Mouse (Mus musculus) heart, postnatal 36 days (tissue): ENCODE results near the gene Cntd1. TPM values are rescaled to one million over a fixed set of nuclear protein-coding genes. Genes with fewer than 3 reads are reported as not detected.
"Not testable (repeated sequence)": the region's sequence is repeated elsewhere in the genome, so short reads cannot be mapped to it uniquely, and the experiment has no call there.

Experiments used
- DNase-seq, 2 experiments: peaks; one replicate each; pipeline ENCODE4 v3.0.0; 2021 to 2022
- intact Hi-C: fragments of 180-260 bp; cut with DNase I; formaldehyde crosslinking; loops from one replicate; pipeline ENCODE4 v1.15.1; 2025
- total RNA-seq, 2 experiments: library from RNA; stranded (reverse); gene quantifications; 2 replicates each; pipeline ENCODE4 v1.2.3; 2021

Gene Cntd1
- total RNA-seq, 2 experiments from 2014 or later: 0.11 to 0.35 TPM

DNA sequence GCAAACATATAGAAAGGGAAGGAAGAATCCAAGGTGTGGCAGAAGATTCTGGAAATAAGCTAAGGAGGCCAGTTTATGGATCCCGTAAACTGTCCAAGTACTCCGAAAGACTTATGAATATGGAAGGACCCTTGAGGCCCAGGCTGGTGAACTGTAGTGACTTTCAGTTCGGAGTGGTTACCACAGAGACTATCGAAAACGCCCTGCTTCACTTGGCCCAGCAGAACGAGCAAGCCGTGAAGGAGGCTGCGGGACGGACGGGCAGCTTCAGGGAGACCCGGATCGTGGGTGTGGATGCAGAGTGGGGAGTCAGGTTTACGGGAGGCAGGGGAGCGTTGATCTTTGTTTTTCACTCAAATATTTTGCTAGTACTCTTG lies 369 bp downstream of the Cntd1 start:
- intact Hi-C loops: no loop called here

DNA sequence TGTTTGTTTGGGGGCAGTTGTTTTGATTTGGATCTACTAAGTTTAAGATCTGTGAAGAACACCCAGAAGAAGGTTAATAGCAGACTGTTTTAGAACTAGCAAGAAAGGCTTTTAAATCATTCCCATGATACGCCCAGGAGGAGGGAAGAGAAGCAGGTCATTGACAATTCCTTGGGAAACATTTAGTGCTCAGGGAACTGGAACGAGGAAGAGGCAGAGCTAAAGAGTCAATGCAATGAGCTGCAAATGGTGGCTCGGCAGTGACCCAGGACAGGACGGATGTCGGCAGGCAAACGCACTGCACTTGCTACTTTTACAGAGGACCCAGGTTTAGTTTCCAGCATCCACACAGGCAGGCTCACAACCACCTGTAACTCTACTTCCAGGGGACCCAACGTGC lies 2.0 kb downstream of the Cntd1 start:
- intact Hi-C loops: no loop called here

More for the DNA sequence above, 369 bp downstream of the Cntd1 start:
- no peak for DNase-seq

DNA sequence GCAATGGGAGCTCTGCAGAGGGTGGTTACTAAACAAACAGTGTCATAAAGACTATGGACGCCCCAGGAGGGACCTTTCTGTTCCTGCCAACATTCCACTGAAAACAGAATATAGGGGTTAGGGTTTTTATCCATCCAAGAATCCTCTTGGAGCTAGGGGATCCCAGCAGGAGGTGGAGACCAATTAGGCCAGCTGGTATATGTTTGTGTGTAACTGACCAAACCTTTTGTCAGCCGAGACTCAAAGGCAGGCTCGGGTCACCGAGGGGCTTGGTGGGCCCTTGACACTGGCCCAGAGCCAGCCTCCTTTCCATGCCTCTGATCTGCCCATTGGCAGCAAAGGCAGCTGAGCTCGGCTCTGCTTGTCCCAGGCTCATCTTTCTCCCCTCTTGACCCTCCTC lies 4.1 kb downstream of the Cntd1 start:
- intact Hi-C loops: no loop called here
- no peak for DNase-seq

More for the DNA sequence above, 2.0 kb downstream of the Cntd1 start:
- no peak for DNase-seq

DNA sequence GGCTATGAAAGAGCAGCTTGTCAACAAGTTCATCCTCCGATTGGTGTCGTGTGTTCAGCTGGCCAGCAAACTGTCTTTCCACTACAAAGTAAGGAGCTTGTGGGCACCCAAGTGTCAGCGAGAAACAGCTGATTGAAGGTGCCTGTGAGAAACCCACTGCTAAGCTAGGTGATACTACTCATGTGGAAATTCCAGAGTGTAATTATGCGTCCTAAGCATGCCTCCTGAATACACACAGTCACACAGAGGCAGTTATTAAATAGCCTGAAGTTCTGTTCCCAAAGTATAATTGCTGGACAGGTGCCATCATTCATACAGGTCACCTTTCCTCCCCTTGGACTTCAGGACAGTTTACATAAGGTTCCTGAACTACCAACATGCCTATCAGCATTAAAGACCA lies 5.0 kb downstream of the Cntd1 start:
- intact Hi-C loops: no loop called here

DNA sequence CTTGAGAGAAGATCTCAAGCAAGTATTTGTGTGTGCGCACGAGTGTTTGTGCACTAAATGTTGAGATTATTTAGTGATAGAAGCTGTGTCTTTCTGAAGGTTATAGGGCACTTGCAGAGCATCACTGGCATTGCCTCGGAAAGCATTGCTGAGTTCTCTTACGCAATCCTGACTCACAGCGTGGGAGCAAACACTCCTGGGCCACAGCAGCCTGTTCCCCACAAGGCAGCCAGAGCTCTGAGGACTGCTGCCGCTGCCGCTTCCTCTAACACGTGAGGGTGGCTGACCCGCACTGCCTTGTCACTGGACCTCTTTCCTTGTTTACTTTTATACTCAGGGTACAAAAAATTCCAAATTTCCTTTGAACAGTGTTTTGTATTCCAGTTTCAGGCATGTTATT lies 8.5 kb downstream of the Cntd1 start:
- intact Hi-C loops: no loop called here
- peak in 1 of 2 experiments; percentile 17 for DNase-seq

More for the DNA sequence above, 5.0 kb downstream of the Cntd1 start:
- DNase-seq: no peak

DNA sequence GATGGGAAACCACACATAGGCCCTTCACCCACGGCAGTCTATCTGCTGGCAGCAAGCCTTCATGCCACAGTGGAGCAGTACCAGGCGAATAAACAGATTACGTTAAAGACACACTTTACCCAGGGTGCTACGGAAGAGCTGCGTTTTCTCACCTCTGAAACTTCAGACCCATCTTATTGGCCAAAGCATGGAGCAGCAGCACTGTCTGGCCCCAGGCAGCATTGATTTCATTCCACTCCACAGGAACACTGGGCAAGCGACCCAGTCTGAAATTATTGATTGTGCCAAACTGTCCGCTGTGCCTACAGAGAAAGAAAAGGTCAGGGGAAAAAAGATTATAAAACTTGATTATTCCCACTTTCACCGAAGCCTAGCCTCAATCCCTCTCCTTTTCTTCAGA lies 12.4 kb downstream of the Cntd1 start:
- intact Hi-C loops: no loop called here
- no peak for DNase-seq

DNA sequence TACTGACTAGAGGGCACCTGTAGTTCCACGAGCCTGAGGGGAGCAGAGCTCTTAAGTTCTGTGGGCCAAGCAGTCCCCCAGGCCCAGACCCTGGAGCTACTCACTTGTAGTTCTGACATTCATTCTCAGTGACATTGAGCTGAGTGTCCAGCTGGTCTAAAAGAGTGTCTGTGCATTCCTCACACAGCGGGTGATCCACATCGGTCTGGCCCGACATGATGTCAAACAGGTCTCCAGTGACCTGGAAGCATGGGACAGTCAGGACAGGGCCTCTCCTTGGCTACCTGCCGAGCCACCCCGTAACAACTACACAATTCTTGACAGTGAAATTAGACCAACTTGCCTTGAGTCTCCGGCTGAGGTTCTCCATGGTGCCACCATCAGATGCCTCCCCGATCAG lies 16.4 kb downstream of the Cntd1 start:
- no peak for DNase-seq
- intact Hi-C loops: no loop called here

DNA sequence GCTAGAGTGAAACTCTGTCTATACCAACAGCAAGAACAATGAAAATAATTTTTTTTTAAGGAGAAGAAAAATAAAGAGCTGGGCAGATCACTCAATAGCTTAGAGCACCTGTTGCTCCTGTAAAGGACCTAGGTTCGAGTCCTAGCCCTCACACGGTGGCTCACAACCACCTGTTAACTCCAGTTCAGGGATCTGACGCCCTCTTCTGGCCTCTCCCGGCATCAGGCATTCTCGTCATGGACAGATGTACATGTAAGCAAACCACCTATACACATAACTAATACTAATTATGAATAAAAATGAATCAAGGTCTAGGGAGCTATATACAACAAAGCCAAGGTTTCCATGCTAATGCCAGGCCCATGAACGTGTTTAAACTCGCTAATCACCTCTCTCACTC lies 22.1 kb downstream of the Cntd1 start:
- intact Hi-C loops: loop anchor here (5.0 kb wide), 1 partner anchor 204 kb away; the partner anchor contains the start of gene Psmc3ip
- no peak for DNase-seq

DNA sequence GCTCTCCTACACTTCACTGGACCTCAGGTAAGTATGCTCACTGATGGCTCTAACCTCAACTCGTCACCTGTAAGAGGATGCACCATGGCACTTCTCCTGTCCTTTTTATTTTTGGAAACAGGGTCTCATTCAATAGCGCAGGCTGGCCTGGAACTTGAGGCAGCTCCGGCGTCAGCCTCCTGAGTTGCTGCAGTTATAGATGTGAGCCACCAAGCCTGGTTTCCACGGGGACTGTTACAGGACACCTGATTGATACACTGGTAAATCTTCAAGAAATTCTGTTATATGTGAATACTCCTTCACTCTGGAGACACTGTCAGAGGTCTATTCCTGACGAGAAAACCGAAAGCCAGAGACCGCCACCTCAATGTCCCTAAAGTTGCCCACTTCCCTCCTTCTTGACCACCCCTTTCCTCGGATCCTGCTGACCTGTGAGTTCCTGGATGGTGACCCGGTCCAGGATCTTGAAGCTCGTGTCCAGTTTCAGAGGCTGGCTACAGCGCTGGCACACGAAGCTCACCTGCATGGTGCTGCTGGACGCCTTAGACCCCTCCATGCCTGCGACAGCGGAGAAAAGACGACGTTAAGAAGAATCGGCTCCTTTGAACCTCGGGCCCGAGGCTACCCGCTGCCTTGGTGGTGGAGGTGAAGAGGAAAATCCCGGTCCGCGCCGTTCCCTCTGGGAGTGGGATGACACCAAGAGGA lies 22.6 kb downstream of the Cntd1 start:
- intact Hi-C loops: loop anchor here (1.0 to 5.0 kb wide), 3 partner anchors 48 to 204 kb away; partner anchors contain the start of genes Psmc3ip and Vps25
- DNase-seq: no peak

DNA sequence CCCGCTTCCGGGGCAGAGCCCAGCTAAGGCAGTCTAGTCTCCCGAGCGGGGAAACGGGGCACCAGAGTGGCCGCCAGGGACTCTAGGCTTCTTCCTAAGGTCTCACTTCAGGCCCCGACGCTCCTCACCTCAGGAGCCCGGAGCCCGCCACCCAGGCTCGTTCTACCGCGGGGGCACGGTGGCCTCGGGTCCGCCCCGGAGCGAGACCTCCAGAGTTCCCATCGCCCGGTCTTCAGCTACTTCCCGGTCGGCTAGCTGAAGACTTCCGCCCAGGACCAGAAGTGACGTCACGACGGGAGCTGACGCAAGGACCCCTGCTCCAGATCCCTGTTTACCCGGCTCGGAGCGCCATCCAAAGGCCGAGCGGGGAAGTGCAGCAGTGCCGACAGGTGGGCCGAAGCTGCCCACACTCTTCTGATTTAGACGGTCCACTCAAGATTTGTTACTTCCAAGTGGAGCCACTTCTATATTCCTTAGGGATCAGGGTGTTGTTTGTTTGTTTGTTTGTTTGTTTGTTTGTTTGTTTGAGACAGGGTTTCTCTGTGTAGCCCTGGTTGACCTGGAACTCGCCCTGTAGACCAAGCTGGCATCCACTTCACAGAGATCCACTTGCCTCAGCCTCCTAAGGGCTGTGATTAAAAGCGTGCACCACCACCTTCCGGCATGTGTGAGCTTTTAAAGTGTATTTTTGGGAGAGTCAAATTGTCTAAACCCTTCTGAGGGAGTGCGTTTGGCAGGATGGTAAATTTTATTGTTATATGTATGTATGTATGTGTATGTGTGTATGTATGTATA lies 23.4 kb downstream of the Cntd1 start, which contains the start of gene Becn1:
Gene Becn1, minus strand, starts transcription at position 283 of the 795 bp plus-strand sequence.
- DNase-seq: peak; percentile 95 to 99
- intact Hi-C loops: loop anchor here (1.0 to 5.0 kb wide), 3 partner anchors 49 to 205 kb away; partner anchors contain the start of genes Psmc3ip and Vps25

DNA sequence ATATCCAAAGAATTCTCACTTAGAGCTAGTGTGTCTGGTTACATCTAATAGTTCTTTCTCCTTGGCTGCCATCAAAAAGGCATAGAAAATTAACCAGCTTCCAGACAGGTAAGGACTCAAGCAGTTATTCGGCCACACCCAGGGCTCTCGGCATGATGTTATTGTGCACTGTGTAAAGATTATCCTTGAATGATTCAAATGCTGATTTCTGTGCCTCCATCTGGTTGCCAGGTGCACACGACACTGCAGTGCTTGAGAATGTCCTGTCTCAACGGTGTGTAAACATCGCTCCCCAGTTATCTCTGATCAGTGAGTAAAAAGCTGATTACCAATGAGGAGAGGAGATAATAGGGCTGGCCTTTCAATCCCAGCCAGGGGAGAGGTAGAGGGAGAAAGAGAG lies 28.9 kb downstream of the Cntd1 start:
- intact Hi-C loops: no loop called here
- no peak for DNase-seq

DNA sequence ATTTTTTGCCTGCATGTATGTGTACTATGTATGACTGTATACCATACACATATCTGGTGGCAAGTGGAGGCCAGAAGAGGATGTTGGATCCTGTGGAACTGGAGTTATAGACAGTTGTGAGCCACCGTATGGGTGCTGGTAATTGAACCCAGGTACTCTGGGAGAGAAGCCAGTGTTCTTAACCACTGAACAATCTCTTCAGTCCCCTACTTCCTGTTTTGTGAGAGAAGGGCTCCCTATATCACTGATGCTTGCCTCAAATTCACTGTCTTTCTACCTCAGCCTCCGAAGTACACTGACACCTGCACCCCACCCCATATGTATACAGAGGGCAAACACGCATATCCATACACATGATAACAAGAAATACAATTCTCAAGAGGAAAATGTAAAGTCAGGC lies 32.3 kb downstream of the Cntd1 start:
- intact Hi-C loops: no loop called here
- no peak for DNase-seq

DNA sequence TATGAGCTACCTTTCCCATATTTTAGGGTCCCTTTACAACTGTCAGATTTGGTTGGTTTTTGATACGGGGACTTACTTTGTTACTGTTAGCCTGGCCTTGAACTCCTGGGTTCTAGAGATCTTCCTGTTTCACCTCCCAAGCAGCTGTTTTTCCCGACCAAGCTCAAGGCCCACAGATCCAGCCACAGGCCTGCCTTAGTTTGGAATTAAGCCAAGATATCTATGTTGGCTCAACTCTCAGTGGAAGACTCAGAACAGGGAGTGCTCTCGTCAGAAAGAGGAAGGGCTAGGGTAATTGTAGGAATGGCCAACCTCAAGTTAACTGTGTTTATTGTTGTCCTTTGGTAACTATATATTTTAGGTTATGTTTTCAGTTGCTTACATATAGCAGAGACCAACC lies 33.3 kb downstream of the Cntd1 start:
- no peak for DNase-seq
- intact Hi-C loops: no loop called here

DNA sequence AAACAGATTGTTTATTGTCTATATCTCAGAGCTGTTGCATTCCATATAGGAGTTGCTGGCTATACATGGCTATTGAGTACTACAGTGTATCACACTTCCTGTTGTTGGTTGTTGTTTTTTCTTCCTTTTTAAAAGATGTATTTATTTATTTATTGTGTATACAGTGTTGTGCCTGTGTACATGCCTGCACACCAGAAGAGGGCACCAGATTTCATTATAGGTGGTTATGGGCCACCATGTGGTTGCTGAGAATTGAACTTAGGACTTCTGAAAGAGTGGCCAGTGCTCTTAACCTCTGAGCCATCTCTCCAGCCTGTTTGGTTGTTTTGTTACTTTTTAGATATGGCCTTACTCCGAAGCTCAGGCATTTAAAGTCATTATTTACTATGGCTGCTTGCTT lies 35.8 kb downstream of the Cntd1 start:
- DNase-seq: no peak
- intact Hi-C loops: no loop called here

DNA sequence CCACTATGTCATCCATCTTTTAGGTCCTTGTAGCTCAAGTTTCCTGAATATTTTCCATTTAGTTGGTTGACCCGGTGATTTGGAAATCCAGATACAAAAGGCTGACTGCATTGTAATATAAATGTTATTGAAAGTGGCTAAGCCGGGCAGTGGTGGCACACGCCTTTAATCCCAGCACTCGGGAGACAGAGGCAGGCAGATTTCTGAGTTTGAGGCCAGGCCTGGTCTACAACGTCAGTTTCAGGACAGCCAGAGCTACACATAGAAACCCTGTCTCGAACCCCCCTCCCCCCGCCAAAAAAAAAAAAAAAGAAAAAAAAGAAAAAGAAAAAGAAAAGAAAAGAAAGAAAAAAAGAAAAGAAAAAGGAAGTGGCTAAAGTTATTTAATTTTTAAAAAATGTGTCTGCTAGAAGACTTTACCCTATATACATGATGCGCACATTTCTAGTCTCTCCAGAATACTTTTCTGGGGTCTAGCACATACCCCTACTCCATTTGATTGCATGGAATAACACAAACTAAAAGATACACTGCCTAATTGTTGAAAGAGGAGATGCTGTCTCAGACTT lies 36.4 kb downstream of the Cntd1 start:
- intact Hi-C loops: no loop called here
- no peak for DNase-seq

DNA sequence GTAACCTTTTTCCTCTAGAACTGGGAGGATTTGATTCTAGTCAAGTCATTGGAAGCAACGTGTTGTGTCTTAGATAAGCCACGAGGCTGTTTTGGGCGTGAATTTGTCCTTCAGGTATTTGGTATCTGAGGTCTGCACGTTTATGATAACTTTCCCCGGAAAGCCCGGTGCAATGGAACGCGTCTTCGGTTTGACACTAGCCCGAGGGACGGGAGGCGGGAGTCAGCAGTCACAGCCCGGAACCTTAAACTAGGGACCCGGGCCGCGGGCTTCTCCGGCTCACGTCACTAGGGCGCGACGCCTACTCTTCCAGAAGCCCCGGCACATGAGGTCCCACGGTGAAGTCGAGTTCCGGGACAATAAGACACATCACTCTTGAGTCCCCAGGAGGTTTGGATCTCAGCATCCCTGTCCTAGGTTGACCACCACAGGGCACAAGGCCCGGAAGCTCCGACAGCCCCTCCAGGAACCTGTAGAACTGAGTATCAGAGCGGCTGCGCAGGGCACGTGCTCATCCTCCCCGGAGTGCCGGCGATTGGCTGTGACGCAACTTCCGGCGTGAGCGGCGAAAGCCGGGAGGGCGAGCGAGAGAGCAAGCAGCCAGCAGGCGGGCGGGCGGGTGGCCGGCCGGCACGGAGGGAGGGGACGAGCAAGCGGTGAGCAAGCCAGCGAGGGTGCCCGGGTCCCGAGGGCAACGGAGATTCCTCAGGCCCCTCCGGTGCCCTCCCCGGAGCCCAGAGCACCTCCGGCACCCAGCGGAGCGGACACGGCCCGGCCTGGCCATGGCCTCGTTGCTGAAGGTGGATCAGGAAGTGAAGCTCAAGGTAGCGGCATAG lies 37.1 kb downstream of the Cntd1 start, which contains the start of gene Psme3:
Gene Psme3, plus strand, starts transcription at position 549 of the 836 bp plus-strand sequence.
- intact Hi-C loops: no loop called here
- DNase-seq: peak; percentile 91 to 97

DNA sequence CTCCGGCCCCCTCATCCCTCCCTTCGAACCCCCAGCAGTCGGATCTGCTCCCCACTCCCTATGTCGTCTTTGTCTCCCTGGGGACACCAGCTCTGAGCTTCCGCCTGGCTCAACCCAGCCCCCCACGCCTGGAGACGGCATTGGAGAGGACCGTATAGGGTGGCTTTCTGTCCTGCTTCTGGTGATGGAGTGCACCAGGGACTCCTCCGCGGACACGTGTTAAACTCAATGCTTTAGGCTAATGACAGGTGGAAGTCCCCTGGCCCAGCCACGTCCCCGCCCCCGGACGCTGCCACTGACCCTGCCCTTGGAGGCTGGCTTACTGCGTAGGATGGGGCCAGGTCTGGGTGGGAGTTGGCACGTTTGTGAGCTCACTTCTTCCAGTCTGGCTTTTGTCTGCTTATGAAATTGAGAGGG lies 37.7 kb downstream of the Cntd1 start:
- intact Hi-C loops: no loop called here

DNA sequence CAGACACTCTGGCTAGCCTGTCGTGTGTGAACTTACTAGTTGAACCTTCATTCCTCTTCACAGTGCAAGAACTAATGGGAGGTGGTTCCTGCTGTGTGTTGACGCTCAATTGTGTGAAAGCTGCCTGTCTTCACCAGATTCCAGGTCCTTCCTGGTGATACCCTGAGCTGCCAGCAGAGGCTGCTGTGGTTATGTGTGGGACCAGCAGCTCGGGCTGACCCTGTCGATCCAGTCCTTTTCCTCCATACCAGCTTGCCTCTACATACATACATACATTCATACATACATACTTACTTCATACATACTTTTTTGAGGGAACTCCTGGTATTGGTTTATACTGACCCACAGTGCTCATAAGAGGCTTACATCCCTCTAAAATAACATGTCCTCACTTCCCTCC lies 44.8 kb downstream of the Cntd1 start:
- intact Hi-C loops: loop anchor here (1.0 kb wide), 1 partner anchor 72 kb away; no protein-coding TSS in a partner anchor
- peak; percentile 72 to 78 for DNase-seq

More for the DNA sequence above, 37.7 kb downstream of the Cntd1 start:
- DNase-seq: no peak

DNA sequence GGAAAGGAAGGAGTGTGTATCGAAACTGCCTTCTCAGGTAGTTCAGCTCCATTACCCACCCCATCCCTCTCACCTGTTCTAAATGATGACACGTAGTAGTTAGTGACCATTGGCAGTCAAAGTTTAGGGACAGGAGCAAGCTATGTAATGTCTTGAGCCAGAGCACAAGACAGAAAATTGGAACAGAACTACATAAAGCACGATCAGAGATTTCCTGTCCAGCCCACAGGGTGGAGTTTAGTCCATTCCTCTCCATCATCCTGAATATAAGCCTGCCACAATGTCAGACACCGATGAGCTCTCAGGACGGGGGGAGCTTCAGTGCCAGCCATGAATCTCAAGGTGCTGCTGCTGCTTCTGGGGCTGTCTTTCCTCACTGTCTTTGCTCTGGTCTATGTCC lies 46.0 kb downstream of the Cntd1 start, which contains the start of gene Aoc2:
Gene Aoc2, plus strand, starts transcription at position 301 of the 400 bp plus-strand sequence.
- DNase-seq: no peak
- intact Hi-C loops: no loop called here

DNA sequence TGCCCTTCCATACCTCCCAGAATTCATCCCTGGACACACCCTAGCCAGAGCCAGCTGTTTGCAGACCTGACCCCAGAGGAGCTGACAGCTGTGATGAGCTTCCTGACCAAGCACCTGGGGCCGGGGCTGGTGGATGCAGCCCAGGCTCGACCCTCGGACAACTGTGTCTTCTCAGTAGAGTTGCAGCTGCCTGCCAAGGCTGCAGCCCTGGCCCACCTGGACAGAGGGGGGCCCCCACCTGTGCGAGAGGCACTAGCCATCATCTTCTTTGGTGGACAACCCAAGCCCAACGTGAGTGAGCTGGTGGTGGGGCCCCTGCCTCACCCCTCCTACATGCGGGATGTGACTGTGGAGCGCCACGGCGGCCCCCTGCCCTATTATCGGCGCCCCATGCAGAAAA lies 46.4 kb downstream of the Cntd1 start:
- intact Hi-C loops, DNase-seq: not testable (repeated sequence)
